Mouse (Mus musculus) adrenal gland, adult 8-10 months (tissue): Measurements from ENCODE around the gene Rab1b. TPM values are rescaled to one million over a fixed set of nuclear protein-coding genes. Genes with fewer than 3 reads are reported as not detected.

Experiments used
- DNase-seq: peaks from one replicate; pipeline ENCODE4 v3.0.0; 2022
- total RNA-seq, 4 experiments: library from RNA; stranded (reverse); gene quantifications; 2 replicates each; pipeline ENCODE4 v1.2.4; 2022

The Rab1b gene
- total RNA-seq, 4 experiments from 2014 or later, result 184 to 206 (median 197) TPM

- DNase-seq, result no peak
Measured at GRCm38 (mm10) chr19:5071077-5071476, 35.8 kb downstream of the Rab1b start.

- DNase-seq, result no peak
Measured at GRCm38 (mm10) chr19:5069978-5070377, 36.9 kb downstream of the Rab1b start.

- DNase-seq, result no peak
Measured at GRCm38 (mm10) chr19:5069486-5069885, 37.4 kb downstream of the Rab1b start.

- no peak for DNase-seq
Measured at GRCm38 (mm10) chr19:5068570-5069234, 38.2 kb downstream of the Rab1b start.

GRCm38 (mm10) chr19:5067867-5068569 lies 38.9 kb downstream of the Rab1b start, which contains the start of gene Cd248:
TSS of gene Cd248 (plus strand) at chr19:5068078.
- no peak for DNase-seq

GRCm38 (mm10) chr19:5067040-5067799 lies 39.7 kb downstream of the Rab1b start:
- no peak for DNase-seq

GRCm38 (mm10) chr19:5065104-5065503 lies 41.8 kb downstream of the Rab1b start:
- no peak for DNase-seq

- no peak for DNase-seq
Measured at GRCm38 (mm10) chr19:5062446-5062845, 44.4 kb downstream of the Rab1b start.

- no peak for DNase-seq
Measured at GRCm38 (mm10) chr19:5062041-5062440, 44.8 kb downstream of the Rab1b start.

- no peak for DNase-seq
Measured at GRCm38 (mm10) chr19:5060365-5061330, 46.2 kb downstream of the Rab1b start.

- no peak for DNase-seq
Measured at GRCm38 (mm10) chr19:5058801-5059771, 47.8 kb downstream of the Rab1b start.

- DNase-seq, result no peak
Measured at GRCm38 (mm10) chr19:5057876-5058775, 48.7 kb downstream of the Rab1b start.

GRCm38 (mm10) chr19:5056251-5056650 lies 50.6 kb downstream of the Rab1b start:
- DNase-seq, result no peak

GRCm38 (mm10) chr19:5053909-5054308 lies 53.0 kb downstream of the Rab1b start:
- DNase-seq, result no peak

GRCm38 (mm10) chr19:5052853-5053252 lies 54.0 kb downstream of the Rab1b start:
- DNase-seq, result no peak

- DNase-seq, result no peak
Measured at GRCm38 (mm10) chr19:5052166-5052822, 54.6 kb downstream of the Rab1b start.

- no peak for DNase-seq
Measured at GRCm38 (mm10) chr19:5051515-5051914, 55.4 kb downstream of the Rab1b start.

- DNase-seq, result no peak
Measured at GRCm38 (mm10) chr19:5051031-5051430, 55.8 kb downstream of the Rab1b start.
